Mouse (Mus musculus) cerebellum, postnatal 4 days (tissue): ENCODE measurements around the gene Rptor.

Experiments used
- DNase-seq, 2 experiments: peaks; one replicate each; pipeline ENCODE4 v3.0.0; 2022; ENCODE audit warnings: low spot score in 2 of 2, mixed read lengths in 1 of 2

Rptor gene

GRCm38 (mm10) chr11:119738990-119739846 is 136.5 kb downstream of the Rptor start:
- no peak for DNase-seq

- no peak for DNase-seq
Observed at GRCm38 (mm10) chr11:119741401-119741800, 138.7 kb downstream of the Rptor start.

- DNase-seq: no peak
Observed at GRCm38 (mm10) chr11:119744436-119744835, 141.7 kb downstream of the Rptor start.

- no peak for DNase-seq
Observed at GRCm38 (mm10) chr11:119745333-119745732, 142.6 kb downstream of the Rptor start.

- DNase-seq: no peak
Observed at GRCm38 (mm10) chr11:119754459-119754858, 151.8 kb downstream of the Rptor start.

GRCm38 (mm10) chr11:119758214-119758613 is 155.5 kb downstream of the Rptor start:
- DNase-seq: no peak

- no peak for DNase-seq
Observed at GRCm38 (mm10) chr11:119758705-119759327, 156.1 kb downstream of the Rptor start.

GRCm38 (mm10) chr11:119762911-119763310 is 160.2 kb downstream of the Rptor start:
- DNase-seq: no peak

GRCm38 (mm10) chr11:119766023-119766422 is 163.3 kb downstream of the Rptor start:
- DNase-seq: no peak

GRCm38 (mm10) chr11:119766782-119767459 is 164.2 kb downstream of the Rptor start:
- no peak for DNase-seq

GRCm38 (mm10) chr11:119767525-119767924 is 164.8 kb downstream of the Rptor start:
- no peak for DNase-seq

- no peak for DNase-seq
Observed at GRCm38 (mm10) chr11:119768511-119768910, 165.8 kb downstream of the Rptor start.

- no peak for DNase-seq
Observed at GRCm38 (mm10) chr11:119769666-119770065, 167.0 kb downstream of the Rptor start.

- no peak for DNase-seq
Observed at GRCm38 (mm10) chr11:119770985-119771384, 168.3 kb downstream of the Rptor start.

GRCm38 (mm10) chr11:119772896-119773295 is 170.2 kb downstream of the Rptor start:
- DNase-seq: peak in 1 of 2 experiments; percentile 67

- no peak for DNase-seq
Observed at GRCm38 (mm10) chr11:119775076-119775760, 172.5 kb downstream of the Rptor start.

GRCm38 (mm10) chr11:119777236-119777635 is 174.5 kb downstream of the Rptor start:
- DNase-seq: no peak

GRCm38 (mm10) chr11:119777872-119778271 is 175.2 kb downstream of the Rptor start:
- no peak for DNase-seq

GRCm38 (mm10) chr11:119780290-119780689 is 177.6 kb downstream of the Rptor start:
- no peak for DNase-seq

GRCm38 (mm10) chr11:119781165-119781564 is 178.5 kb downstream of the Rptor start:
- DNase-seq: no peak

- no peak for DNase-seq
Observed at GRCm38 (mm10) chr11:119781726-119782125, 179.0 kb downstream of the Rptor start.

GRCm38 (mm10) chr11:119783653-119784052 is 180.9 kb downstream of the Rptor start:
- DNase-seq: no peak
